Mouse (Mus musculus) gastrocnemius, postnatal 14 days (tissue): ENCODE measurements around the gene Kyat3. TPM values are rescaled to one million over a fixed set of nuclear protein-coding genes. Genes with fewer than 3 reads are reported as not detected.

Experiments used
- total RNA-seq, 2 experiments: library from RNA; stranded (reverse); gene quantifications; 2 replicates each; pipeline ENCODE4 v1.2.3; 2021

The Kyat3 gene
- total RNA-seq, 2 experiments from 2014 or later: 4.2 to 4.3 TPM

Other genes with a start within 250 kb of the Kyat3 start
- 1 to 10 TPM; 2.2 to 2.3 TPM for gene Gbp5, start 207.1 kb upstream of the Kyat3 start, total RNA-seq
- 1 to 10 TPM; 5.7 to 6.3 TPM for gene Gbp7, start 170.7 kb upstream of the Kyat3 start, total RNA-seq
- gene Gbp3, start 141.0 kb upstream of the Kyat3 start, total RNA-seq: 1 to 10 TPM; 5.2 to 7.6 TPM
- gene Gbp2b, start 106.2 kb upstream of the Kyat3 start, total RNA-seq: under 1 TPM in 1 of 2 experiments, not detected in 1; 0.11 TPM
- 1 to 10 TPM; 3.6 to 4.0 TPM for gene Gbp2, start 80.4 kb upstream of the Kyat3 start, total RNA-seq
- gene Gtf2b, start 64.0 kb downstream of the Kyat3 start, total RNA-seq: 10 to 100 TPM; 13.9 to 14.3 TPM
- gene Pkn2, start 181.0 kb downstream of the Kyat3 start, total RNA-seq: 10 to 100 TPM; 32.9 to 34.2 TPM